Mouse (Mus musculus): ENCODE measurements around the gene Hepacam. TPM values are rescaled to one million over a fixed set of nuclear protein-coding genes. Genes with fewer than 3 reads are reported as not detected.
A peak's percentile ranks its signal among the peaks of the same experiment; 100 is the strongest.

Gene Hepacam
- polyA plus RNA-seq, 1 experiment from 2014 or later = 2.2 TPM

- H3K9me3 ChIP-seq = no peaks in the 10 kb centered on the region
- ATAC-seq = no peak
- peaks cover 26% of the 10 kb centered on the region for H3K4me1 ChIP-seq (replicated peaks)
- no peak overlapping the region for H3K4me2 ChIP-seq (replicated peaks)
- no peak overlapping the region for H3K9ac ChIP-seq (replicated peaks)
- no peak overlapping the region for H3K4me3 ChIP-seq (replicated peaks)
- H3K36me3 ChIP-seq = no peaks in the 10 kb centered on the region
- 85% methylated on average over 1 of the region's 1 CpGs for WGBS
- H3K27ac ChIP-seq = no peak overlapping the region
- H3K27me3 ChIP-seq = no peaks in the 10 kb centered on the region
These were observed 4.3 kb upstream of the Hepacam start for GRCm38 (mm10) chr9:37362881-37363280.

DNA sequence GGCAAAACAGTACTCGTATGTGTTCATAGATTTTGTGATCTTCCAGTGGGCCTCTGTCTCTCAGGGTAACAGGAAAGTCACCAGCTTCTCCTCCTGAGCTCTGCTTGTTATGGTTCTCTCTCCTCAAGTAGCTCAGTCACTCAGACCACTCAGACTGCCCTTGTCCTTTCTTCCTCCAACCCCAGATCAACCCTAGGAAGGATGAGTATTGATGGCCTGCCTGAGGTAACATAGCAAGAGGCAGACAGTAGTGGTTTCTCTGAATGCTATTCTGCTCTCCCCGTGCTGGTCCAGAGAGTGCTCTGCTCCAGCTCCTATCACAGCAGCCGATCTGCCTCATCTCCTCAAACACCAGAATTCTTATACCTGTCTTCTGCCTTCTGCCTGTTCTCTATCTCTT lies 3.6 kb upstream of the Hepacam start:
- H3K4me2 ChIP-seq (replicated peaks) = no peak overlapping the region
- no peaks in the 10 kb centered on the region for H3K9me3 ChIP-seq
- no peak overlapping the region for H3K27ac ChIP-seq
- H3K36me3 ChIP-seq = no peaks in the 10 kb centered on the region
- no peak overlapping the region for H3K9ac ChIP-seq (replicated peaks)
- H3K4me3 ChIP-seq (replicated peaks) = no peak overlapping the region
- ATAC-seq = no peak
- WGBS = 69% methylated on average over 3 of the region's 3 CpGs
- H3K27me3 ChIP-seq = no peaks in the 10 kb centered on the region
- peaks cover 22% of the 10 kb centered on the region for H3K4me1 ChIP-seq (replicated peaks)

GRCm38 (mm10) chr9:37364392-37364791 lies 2.8 kb upstream of the Hepacam start:
- no peak overlapping the region for H3K4me3 ChIP-seq (replicated peaks)
- no peak overlapping the region for H3K9ac ChIP-seq (replicated peaks)
- no peaks in the 10 kb centered on the region for H3K9me3 ChIP-seq
- no peak overlapping the region for H3K27ac ChIP-seq
- no peaks in the 10 kb centered on the region for H3K36me3 ChIP-seq
- peaks cover 14% of the 10 kb centered on the region for H3K4me1 ChIP-seq (replicated peaks)
- no peak overlapping the region for H3K4me2 ChIP-seq (replicated peaks)
- no peaks in the 10 kb centered on the region for H3K27me3 ChIP-seq
- no peak for ATAC-seq
- 66% methylated on average over 3 of the region's 3 CpGs for WGBS

- no peaks in the 10 kb centered on the region for H3K36me3 ChIP-seq
- H3K27me3 ChIP-seq = no peaks in the 10 kb centered on the region
- 77% methylated on average over 5 of the region's 5 CpGs for WGBS
- H3K4me1 ChIP-seq (replicated peaks) = 0 out of 2 replicates have a peak, but pooled peaks cover under 1% of the 10 kb centered on the region
- no peak overlapping the region for H3K4me3 ChIP-seq (replicated peaks)
- no peak overlapping the region for H3K27ac ChIP-seq
- H3K9me3 ChIP-seq = no peaks in the 10 kb centered on the region
- no peak overlapping the region for H3K4me2 ChIP-seq (replicated peaks)
- H3K9ac ChIP-seq (replicated peaks) = no peak overlapping the region
- ATAC-seq = no peak
These were observed 1.4 kb upstream of the Hepacam start for GRCm38 (mm10) chr9:37365706-37366105.

DNA sequence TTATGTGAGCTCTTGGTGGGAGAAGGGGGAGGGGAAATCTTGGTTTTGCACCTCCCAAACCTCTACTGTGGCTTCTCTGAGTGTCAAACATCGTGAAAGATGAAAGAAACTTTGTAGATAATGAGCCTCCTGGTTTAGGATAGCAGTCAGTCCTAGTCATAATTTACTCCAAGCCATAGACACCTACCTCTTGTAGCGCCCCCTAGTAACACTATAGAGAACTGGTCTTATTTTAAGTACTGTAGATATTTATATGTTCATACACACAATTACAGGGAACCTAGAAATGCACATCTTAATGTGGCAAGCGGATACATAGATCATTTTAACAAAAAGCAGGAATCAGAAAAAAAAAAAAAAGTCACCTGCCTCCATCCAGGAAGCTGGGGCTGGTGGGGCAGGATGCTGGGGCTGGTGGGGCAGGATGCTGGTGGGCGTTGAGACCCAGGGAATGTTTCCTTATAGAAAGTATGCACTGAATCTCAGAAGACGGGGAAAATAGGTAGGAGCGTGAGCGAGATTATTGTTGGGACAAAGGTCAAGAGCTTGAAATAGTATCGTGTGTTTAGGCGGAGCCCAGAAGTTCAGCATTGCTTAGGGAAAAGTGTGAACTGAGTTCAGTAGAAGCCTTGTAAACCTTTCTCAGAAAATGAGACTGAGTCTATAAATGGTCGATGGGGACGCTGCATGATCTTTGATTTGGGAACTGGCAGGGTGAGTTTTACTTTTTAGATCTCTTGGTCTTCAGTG lies 1.1 kb downstream of the Hepacam start:
- Histone ChIP-seq H3K27me3 (no peaks in the 10 kb centered on the region), H3K36me3 (no peaks in the 10 kb centered on the region), H3K4me2 (replicated peaks) (no peak overlapping the region), H3K27ac (no peak overlapping the region; the same call in 1 of the 2 replicates), H3K4me3 (replicated peaks) (no peak overlapping the region), H3K9ac (replicated peaks) (no peak overlapping the region), H3K9me3 (no peaks in the 10 kb centered on the region), H3K4me1 (replicated peaks) (no peaks in the 10 kb centered on the region)
- 91% methylated on average over 11 of the region's 11 CpGs for WGBS
- ATAC-seq = no peak

DNA sequence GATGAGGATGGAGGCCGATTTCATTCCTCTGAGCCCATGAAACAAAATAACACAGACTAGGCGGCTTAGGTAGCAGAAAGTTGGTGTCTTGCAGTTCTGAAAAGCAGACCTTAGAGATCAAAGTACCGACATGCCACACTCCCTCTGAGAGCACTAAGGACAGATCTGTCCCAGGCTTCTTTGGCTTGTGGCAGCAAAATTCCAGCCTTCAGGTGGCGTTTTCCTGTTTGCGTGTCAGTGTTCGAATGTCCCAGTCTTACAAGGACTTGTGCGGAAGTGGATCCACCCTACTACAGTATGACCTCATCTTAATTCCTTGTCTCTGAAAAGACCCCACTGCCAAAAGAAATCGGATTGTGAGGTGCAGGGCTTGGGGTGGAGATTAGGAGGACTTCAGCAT lies 1.7 kb downstream of the Hepacam start:
- ATAC-seq = no peak

GRCm38 (mm10) chr9:37371232-37371801 lies 4.2 kb downstream of the Hepacam start:
- Histone ChIP-seq H3K4me3 (replicated peaks) (no peak overlapping the region), H3K9ac (replicated peaks) (no peak overlapping the region), H3K27ac (no peak overlapping the region), H3K27me3 (no peaks in the 10 kb centered on the region), H3K4me2 (replicated peaks) (no peak overlapping the region), H3K9me3 (no peaks in the 10 kb centered on the region), H3K36me3 (no peaks in the 10 kb centered on the region), H3K4me1 (replicated peaks) (no peaks in the 10 kb centered on the region)
- no peak for ATAC-seq
- 84% methylated on average over 7 of the region's 7 CpGs for WGBS

More for the DNA sequence above, 1.7 kb downstream of the Hepacam start:
- Histone ChIP-seq H3K9ac (replicated peaks) (no peak overlapping the region), H3K36me3 (no peaks in the 10 kb centered on the region), H3K4me1 (replicated peaks) (no peaks in the 10 kb centered on the region), H3K27ac (no peak overlapping the region), H3K27me3 (no peaks in the 10 kb centered on the region), H3K9me3 (no peaks in the 10 kb centered on the region), H3K4me2 (replicated peaks) (no peak overlapping the region), H3K4me3 (replicated peaks) (no peak overlapping the region)
- 85% methylated on average over 8 of the region's 8 CpGs for WGBS

DNA sequence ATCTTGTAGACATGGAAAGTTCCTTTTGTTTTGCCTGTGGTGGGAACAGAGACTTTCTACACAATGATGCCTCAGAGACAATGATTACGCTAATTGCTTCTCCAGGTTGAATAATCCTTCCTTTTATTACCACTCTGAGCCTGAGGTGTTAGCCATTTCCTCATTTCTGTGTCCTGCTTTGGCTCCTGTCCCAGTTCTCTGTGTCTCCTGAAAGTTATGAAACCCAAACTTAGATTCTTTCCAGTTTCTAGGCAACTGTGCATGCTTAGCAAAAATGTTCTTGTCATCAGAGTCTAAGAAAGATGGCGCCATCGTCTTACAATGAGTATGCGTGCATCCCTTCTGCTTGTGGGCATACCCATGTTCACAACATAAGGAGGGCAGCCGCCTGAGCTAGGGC lies 8.6 kb downstream of the Hepacam start:
- H3K9ac ChIP-seq (replicated peaks) = no peak overlapping the region
- 80% methylated on average over 5 of the region's 5 CpGs for WGBS
- no peak overlapping the region for H3K4me2 ChIP-seq (replicated peaks)
- no peak overlapping the region for H3K4me3 ChIP-seq (replicated peaks)
- H3K4me1 ChIP-seq (replicated peaks) = no peaks in the 10 kb centered on the region
- H3K27me3 ChIP-seq = no peaks in the 10 kb centered on the region
- no peaks in the 10 kb centered on the region for H3K36me3 ChIP-seq
- H3K9me3 ChIP-seq = no peaks in the 10 kb centered on the region
- H3K27ac ChIP-seq = no peak overlapping the region
- no peak for ATAC-seq

GRCm38 (mm10) chr9:37383161-37383560 lies 16.0 kb downstream of the Hepacam start:
- Histone ChIP-seq H3K9me3 (no peaks in the 10 kb centered on the region), H3K4me1 (replicated peaks) (no peaks in the 10 kb centered on the region), H3K9ac (replicated peaks) (no peak overlapping the region), H3K27ac (no peak overlapping the region), H3K27me3 (peaks cover 10% of the 10 kb centered on the region), H3K4me2 (replicated peaks) (no peak overlapping the region), H3K36me3 (no peaks in the 10 kb centered on the region), H3K4me3 (replicated peaks) (no peak overlapping the region)
- no peak for ATAC-seq
- 94% methylated on average over 6 of the region's 6 CpGs for WGBS

- Histone ChIP-seq H3K4me1 (replicated peaks) (no peaks in the 10 kb centered on the region), H3K4me3 (replicated peaks) (peak overlapping the region; percentile 52), H3K27ac (peak overlapping the region; percentile 67; the same call in 1 of the 2 replicates), H3K27me3 (peaks cover 10% of the 10 kb centered on the region), H3K9me3 (no peaks in the 10 kb centered on the region), H3K4me2 (replicated peaks) (peak overlapping the region; percentile 78), H3K9ac (replicated peaks) (peak overlapping the region; percentile 81), H3K36me3 (no peaks in the 10 kb centered on the region)
- ATAC-seq = peak; percentile 91
- 7% methylated on average over 54 of the region's 54 CpGs for WGBS
These were observed 17.4 kb downstream of the Hepacam start for GRCm38 (mm10) chr9:37384284-37385182.

DNA sequence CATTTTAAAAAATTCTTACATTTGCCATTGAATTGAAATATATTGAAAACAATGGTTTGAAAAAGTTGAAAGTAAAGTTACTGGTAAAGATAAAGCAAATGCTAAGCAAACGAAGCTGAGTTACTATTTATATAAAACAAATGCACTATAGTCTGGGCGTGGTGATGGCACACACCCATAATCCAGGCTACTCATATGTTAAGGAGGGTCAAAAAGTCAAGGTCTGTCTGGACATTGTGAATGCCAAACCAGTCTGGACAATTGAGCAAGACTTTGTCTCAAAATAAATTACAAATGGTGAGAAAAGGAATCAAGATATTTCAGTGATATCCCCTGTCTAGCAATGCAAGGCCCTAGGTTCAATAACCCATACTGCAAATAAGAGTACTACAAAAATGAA lies 23.7 kb downstream of the Hepacam start:
- Histone ChIP-seq H3K9me3 (no peaks in the 10 kb centered on the region), H3K4me1 (replicated peaks) (no peaks in the 10 kb centered on the region), H3K36me3 (no peaks in the 10 kb centered on the region), H3K27me3 (peaks cover 4% of the 10 kb centered on the region), H3K9ac (replicated peaks) (no peak overlapping the region), H3K4me2 (replicated peaks) (no peak overlapping the region), H3K4me3 (replicated peaks) (no peak overlapping the region), H3K27ac (no peak overlapping the region)
- WGBS = 65% methylated on average over 2 of the region's 2 CpGs
- no peak for ATAC-seq

- H3K27ac ChIP-seq = no peak overlapping the region
- no peak for ATAC-seq
- H3K4me3 ChIP-seq (replicated peaks) = no peak overlapping the region
- no peak overlapping the region for H3K9ac ChIP-seq (replicated peaks)
- 46% methylated on average over 2 of the region's 2 CpGs for WGBS
- H3K4me1 ChIP-seq (replicated peaks) = no peaks in the 10 kb centered on the region
- H3K4me2 ChIP-seq (replicated peaks) = no peak overlapping the region
- no peaks in the 10 kb centered on the region for H3K36me3 ChIP-seq
- no peaks in the 10 kb centered on the region for H3K9me3 ChIP-seq
- no peaks in the 10 kb centered on the region for H3K27me3 ChIP-seq
These were observed 24.9 kb downstream of the Hepacam start for GRCm38 (mm10) chr9:37392071-37392470.
